ENCODE assay signal across 8 mouse cellular contexts in the genomic region with DNA sequence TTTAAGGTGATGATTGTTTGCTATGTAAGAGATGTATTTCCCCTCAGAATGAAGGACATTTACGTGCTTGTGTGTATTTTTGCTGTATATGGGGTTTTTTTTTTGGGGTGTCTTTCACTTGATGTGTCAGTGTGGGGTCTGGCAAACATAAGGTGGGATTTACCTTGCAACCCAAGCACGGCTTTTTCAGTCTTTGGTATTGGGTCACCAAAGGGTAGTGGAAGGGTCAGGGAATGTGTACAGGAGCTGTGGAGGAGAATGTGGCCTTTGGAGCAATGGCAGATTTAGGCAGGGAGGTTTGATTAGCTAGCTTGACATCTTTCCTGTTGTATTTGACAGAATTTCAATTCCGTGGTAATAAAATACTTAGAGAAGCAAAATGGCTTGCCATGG. TPM values are rescaled to one million over a fixed set of nuclear protein-coding genes. Genes with fewer than 3 reads are reported as not detected.
DNase-seq lines count a peak whose midpoint lies in the region; ATAC-seq and TF ChIP-seq lines count a peak whose summit lies in the region.

No protein-coding gene starts in this region.

- intact Hi-C loops in left cerebral cortex, adult 2 months (cut with DNase I): loop anchor here (5.0 kb wide), 1 partner anchor 51 kb away; a partner anchor contains a TSS
- intact Hi-C loops in left cerebral cortex, postnatal 10 days (cut with DNase I): loop anchor here (5.0 kb wide), 1 partner anchor 51 kb away; a partner anchor contains a TSS

- no peaks in the 10 kb centered on the region for H3K36me3 ChIP-seq in forebrain, embryonic 12.5 days (replicated peaks)
- H3K36me3 ChIP-seq in intestine, postnatal 0 days (ENCODE audit: control insufficient read depth, insufficient read depth): no peaks in the 10 kb centered on the region
- no peaks in the 10 kb centered on the region for H3K36me3 ChIP-seq in neural tube, embryonic 13.5 days

- H3K27ac ChIP-seq in left cerebral cortex, adult 2 months: peak overlapping the region; percentile 93
- H3K27ac ChIP-seq in forebrain, embryonic 12.5 days: peak overlapping the region; percentile 95
- no peak overlapping the region for H3K27ac ChIP-seq in intestine, postnatal 0 days (ENCODE audit: low read depth, low read length)
- peak overlapping the region; percentile 94 for H3K27ac ChIP-seq in neural tube, embryonic 13.5 days (replicated peaks)

- H3K4me2 ChIP-seq in forebrain, embryonic 12.5 days: peak overlapping the region; percentile 61
- peak overlapping the region; percentile 53 for H3K4me2 ChIP-seq in intestine, postnatal 0 days (replicated peaks; ENCODE audit: low read depth)
- H3K4me2 ChIP-seq in neural tube, embryonic 13.5 days: peak overlapping the region; percentile 71

- H3K4me1 ChIP-seq in forebrain, embryonic 12.5 days: peaks cover 18% of the 10 kb centered on the region
- no peaks in the 10 kb centered on the region; the same call in 1 of the 2 replicates for H3K4me1 ChIP-seq in intestine, postnatal 0 days (replicated peaks; ENCODE audit: control insufficient read depth, insufficient read depth, low read length)
- peaks cover 42% of the 10 kb centered on the region for H3K4me1 ChIP-seq in neural tube, embryonic 13.5 days (replicated peaks)

- peak overlapping the region; percentile 67 for H3K9ac ChIP-seq in forebrain, embryonic 12.5 days
- H3K9ac ChIP-seq in intestine, postnatal 0 days (ENCODE audit: low read depth, low read length): no peak overlapping the region
- H3K9ac ChIP-seq in neural tube, embryonic 13.5 days: peak overlapping the region; percentile 75

- H3K27me3 ChIP-seq in forebrain, embryonic 12.5 days: no peaks in the 10 kb centered on the region
- H3K27me3 ChIP-seq in intestine, postnatal 0 days (replicated peaks; ENCODE audit: control insufficient read depth, insufficient read depth, low read length): no peaks in the 10 kb centered on the region
- H3K27me3 ChIP-seq in neural tube, embryonic 13.5 days: no peaks in the 10 kb centered on the region

- DNase-seq in left cerebral cortex, adult 2 months (ENCODE audit: extremely low spot score in 1 of 2, low spot score in 2 of 2): no peak
- no peak for DNase-seq in left cerebral cortex, postnatal 10 days (ENCODE audit: extremely low spot score in 1 of 2, low spot score in 2 of 2)
- no peak for DNase-seq in layer of hippocampus, adult 8-10 months (ENCODE audit: low spot score in 2 of 2)
- DNase-seq in layer of hippocampus, postnatal 25 days (ENCODE audit: extremely low spot score in 1 of 2, low spot score in 1 of 2): no peak

- peak overlapping the region; percentile 72 for H3K4me3 ChIP-seq in left cerebral cortex, adult 2 months
- H3K4me3 ChIP-seq in forebrain, embryonic 12.5 days (replicated peaks): peak overlapping the region; percentile 48
- peak overlapping the region; percentile 31 for H3K4me3 ChIP-seq in intestine, postnatal 0 days (ENCODE audit: low read depth, low read length)
- H3K4me3 ChIP-seq in neural tube, embryonic 13.5 days: peak overlapping the region; percentile 46

- 23% methylated on average over 3 of the region's 3 CpGs for WGBS in forebrain, embryonic 12.5 days
- WGBS in intestine, postnatal 0 days: 59% methylated on average over 3 of the region's 3 CpGs
- 19% methylated on average over 3 of the region's 3 CpGs for WGBS in neural tube, embryonic 13.5 days

- no peak for ATAC-seq in forebrain, embryonic 12.5 days (ENCODE audit: low FRiP score)
- no peak for ATAC-seq in intestine, postnatal 0 days
- ATAC-seq in neural tube, embryonic 13.5 days (ENCODE audit: low read depth): no peak
- no peak for ATAC-seq in megakaryocyte progenitor cell, adult 5-6 weeks (replicated peaks; ENCODE audit: poor library complexity)

- TF ChIP-seq CTCF in left cerebral cortex, adult 2 months (IDR thresholded peaks at IDR 0.05): no peak
- no peak for TF ChIP-seq CTCF in intestine, postnatal 0 days (IDR thresholded peaks at IDR 0.05; ENCODE audit: low read depth)

- no peaks in the 10 kb centered on the region for H3K9me3 ChIP-seq in forebrain, embryonic 12.5 days
- H3K9me3 ChIP-seq in intestine, postnatal 0 days (ENCODE audit: control insufficient read depth): no peaks in the 10 kb centered on the region
- no peaks in the 10 kb centered on the region for H3K9me3 ChIP-seq in neural tube, embryonic 13.5 days

RNA-seq across cellular contexts. Expression of a gene that starts 52.2 kb away (rescaled TPM):
- 100 to 1,000 TPM; 212 TPM for total RNA-seq in left cerebral cortex, adult 2 months (2021)
- 100 to 1,000 TPM; 328 to 340 TPM for total RNA-seq in left cerebral cortex, postnatal 10 days (2021)
- 81.3 and 84.0 TPM in 2 replicates for polyA plus RNA-seq in forebrain, embryonic 12.5 days (2016; fragmentation: Nextera tagmentation; extraction: Ambion mirVana)
- polyA plus RNA-seq in intestine, postnatal 0 days (2015; fragmentation: Nextera tagmentation; extraction: Ambion mirVana): 7.2 and 9.0 TPM in 2 replicates
- 111 and 116 TPM in 2 replicates for polyA plus RNA-seq in neural tube, embryonic 13.5 days (2015; fragmentation: Nextera tagmentation; extraction: Ambion mirVana)
- total RNA-seq in megakaryocyte progenitor cell, adult 5-6 weeks (2015): 47.0 and 47.4 TPM in 2 replicates
- total RNA-seq in megakaryocyte progenitor cell, adult 5-6 weeks (2017): 37.5 and 38.1 TPM in 2 replicates
- 100 to 1,000 TPM; 189 to 217 (median 199) TPM for total RNA-seq in layer of hippocampus, adult 8-10 months (2022)
- 100 to 1,000 TPM; 209 to 224 TPM for total RNA-seq in layer of hippocampus, postnatal 25 days (2021)
